Mouse (Mus musculus) midbrain, postnatal 0 days (tissue): ENCODE data around the gene Scnn1g. TPM values are rescaled to one million over a fixed set of nuclear protein-coding genes. Genes with fewer than 3 reads are reported as not detected.
A peak's percentile ranks its signal among the peaks of the same experiment; 100 is the strongest.

ENCODE experiments used
- ATAC-seq: fragments of 200-750 bp; cut with Nextera tagmentation; 2 replicates; pipeline ENCODE4 v1.8.0; 2017; ENCODE audit warnings: moderate number of reproducible peaks, mild to moderate bottlenecking, moderate TSS enrichment, moderate library complexity; ENCODE audit not compliant: low FRiP score
- DNase-seq: peaks from one replicate; pipeline ENCODE4 v3.0.0-alpha.2; 2015; ENCODE audit warnings: low spot score
- H3K27ac ChIP-seq: fragments of 300-500 bp; sonication (generic); 2 replicates; pipeline ENCODE4 v1.5.1; 2014; ENCODE audit warnings: low read depth, mild to moderate bottlenecking, low read length, mixed read lengths
- H3K27me3 ChIP-seq: fragments of 300-500 bp; sonication (generic); 2 replicates; pipeline ENCODE4 v1.6.1; 2014; ENCODE audit warnings: low read length, control low read depth, mixed read lengths; ENCODE audit not compliant: insufficient read depth
- H3K36me3 ChIP-seq: fragments of 300-500 bp; sonication (generic); 2 replicates; pipeline ENCODE4 v1.6.1; 2014; ENCODE audit warnings: low read length, control low read depth, mixed read lengths; ENCODE audit not compliant: insufficient read depth
- H3K4me1 ChIP-seq: fragments of 300-500 bp; sonication (generic); 2 replicates; pipeline ENCODE4 v1.6.1; 2014; ENCODE audit warnings: mild to moderate bottlenecking, control low read depth, antibody characterized with exemption, low read length, mixed read lengths; ENCODE audit not compliant: insufficient read depth
- H3K4me2 ChIP-seq: fragments of 300-500 bp; sonication (generic); 2 replicates; pipeline ENCODE4 v1.6.1; 2014; ENCODE audit warnings: low read depth, mild to moderate bottlenecking, low read length, mixed read lengths; ENCODE audit not compliant: poor library complexity, severe bottlenecking
- H3K4me3 ChIP-seq: fragments of 300-500 bp; sonication (generic); 2 replicates; pipeline ENCODE4 v1.5.1; 2014; ENCODE audit warnings: low read depth, mild to moderate bottlenecking, low read length, moderate library complexity
- H3K9ac ChIP-seq: fragments of 300-500 bp; sonication (generic); replicated peaks from 2 replicates; pipeline ENCODE4 v1.6.1; 2014; ENCODE audit warnings: mild to moderate bottlenecking, low read length, moderate library complexity, mixed read lengths; ENCODE audit not compliant: poor library complexity, severe bottlenecking
- H3K9me3 ChIP-seq: fragments of 300-500 bp; sonication (generic); 2 replicates; pipeline ENCODE4 v1.6.1; 2016; ENCODE audit warnings: low read length, control low read depth
- CTCF ChIP-seq: IDR thresholded peaks from 2 replicates; pipeline ENCODE4 v1.5.1; 2016; ENCODE audit warnings: antibody characterized with exemption, mild to moderate bottlenecking
- WGBS: fragments of 180-500 bp; shearing (Covaris S2); extraction: QIAGEN DNeasy Blood & Tissue Kit; methylation state at CpG from one replicate; pipeline ENCODE4 v1.1.7; 2014; 5-methylcytosine and 5-hydroxymethylcytosine counted together
- polyA plus RNA-seq: library from polyadenylated mRNA; unstranded; fragments of >200 nt; fragmentation: Nextera tagmentation; extraction: Ambion mirVana; gene quantifications from 2 replicates; pipeline ENCODE4 v1.2.1, GENCODE M21; 2015
- total RNA-seq: library from RNA; depleted of rRNA; stranded (reverse); fragments of >200 nt; gene quantifications from 2 replicates; pipeline ENCODE4 v1.2.3, GENCODE M21; 2014; rRNA removed

Scnn1g gene
- total RNA-seq (0.09 TPM in 1 of 2 replicates, not detected in the other), polyA plus RNA-seq (0.05 and 0.10 TPM in 2 replicates)

GRCm38 (mm10) chr7:121734171-121734831, at the start of gene Scnn1g:
TSS of gene Scnn1g (plus strand) at chr7:121734479.
- peak; percentile 86 for DNase-seq
- 0 out of 2 replicates have a peak, but pooled peaks cover 7% of the 10 kb centered on the region for H3K4me1 ChIP-seq
- no peak within 1 kb of the TSS for H3K27ac ChIP-seq
- under 1% methylated on average over 37 of the region's 38 CpGs for WGBS
- H3K27me3 ChIP-seq: peaks cover 16% of the 10 kb centered on the region
- H3K4me3 ChIP-seq: peak within 1 kb of the TSS; percentile 42
- no peaks in the 10 kb centered on the region for H3K36me3 ChIP-seq
- H3K4me2 ChIP-seq: peak within 1 kb of the TSS; percentile 84
- ATAC-seq: peak; percentile 93
- H3K9ac ChIP-seq: 0 out of 2 replicates have a peak within 1 kb of the TSS, but pooled peaks have one; percentile 13
- H3K9me3 ChIP-seq: no peaks in the 10 kb centered on the region
- TF ChIP-seq CTCF: peak; percentile 99

DNA sequence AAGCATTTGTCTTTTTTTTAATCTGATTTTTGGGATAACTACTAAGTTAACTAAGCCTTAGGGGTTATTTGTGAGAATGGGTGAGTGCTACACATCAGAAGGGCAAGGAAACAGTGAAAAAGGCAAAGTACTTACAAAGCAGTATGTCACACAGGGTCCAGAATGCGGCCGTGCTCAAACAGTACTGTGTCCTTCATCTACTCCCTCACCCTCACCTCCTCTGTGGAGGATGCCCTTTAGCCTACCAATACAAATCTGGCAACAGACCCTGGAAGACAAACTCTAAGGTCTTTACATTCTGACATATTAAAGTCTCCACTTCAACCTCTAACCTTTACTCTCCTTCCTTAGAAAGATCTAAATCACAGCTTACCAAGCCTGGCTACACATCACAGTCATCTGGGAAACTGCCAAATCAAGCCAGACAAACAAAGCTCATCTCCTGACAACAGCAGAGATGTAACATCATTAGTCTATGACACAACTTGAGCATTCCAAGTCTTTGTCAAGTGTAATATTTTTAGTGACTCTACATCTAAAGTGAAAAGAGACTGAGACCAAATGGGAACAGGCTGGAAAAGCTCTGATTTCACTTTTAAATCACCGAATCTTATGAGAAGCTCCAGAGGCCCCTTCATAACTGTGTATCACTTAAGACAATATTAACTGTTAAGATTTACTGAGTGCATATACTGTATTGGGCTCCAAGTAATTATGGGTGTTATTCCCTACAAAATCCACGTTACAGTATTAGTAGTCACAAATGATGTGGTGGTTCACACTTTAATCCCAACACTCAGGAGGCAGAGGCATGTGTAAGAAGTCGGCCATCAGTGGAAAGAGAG, 48.9 kb upstream of the Scnn1g start:
- no peaks in the 10 kb centered on the region for H3K36me3 ChIP-seq
- no peak overlapping the region for H3K27ac ChIP-seq
- no peaks in the 10 kb centered on the region for H3K4me1 ChIP-seq
- H3K9ac ChIP-seq: no peak overlapping the region
- DNase-seq (no peak), ATAC-seq (no peak)
- TF ChIP-seq CTCF: no peak
- no peak overlapping the region for H3K4me2 ChIP-seq
- 94% methylated on average over 5 of the region's 5 CpGs for WGBS
- H3K9me3 ChIP-seq: no peaks in the 10 kb centered on the region
- no peaks in the 10 kb centered on the region for H3K27me3 ChIP-seq
- H3K4me3 ChIP-seq: no peak overlapping the region

DNA sequence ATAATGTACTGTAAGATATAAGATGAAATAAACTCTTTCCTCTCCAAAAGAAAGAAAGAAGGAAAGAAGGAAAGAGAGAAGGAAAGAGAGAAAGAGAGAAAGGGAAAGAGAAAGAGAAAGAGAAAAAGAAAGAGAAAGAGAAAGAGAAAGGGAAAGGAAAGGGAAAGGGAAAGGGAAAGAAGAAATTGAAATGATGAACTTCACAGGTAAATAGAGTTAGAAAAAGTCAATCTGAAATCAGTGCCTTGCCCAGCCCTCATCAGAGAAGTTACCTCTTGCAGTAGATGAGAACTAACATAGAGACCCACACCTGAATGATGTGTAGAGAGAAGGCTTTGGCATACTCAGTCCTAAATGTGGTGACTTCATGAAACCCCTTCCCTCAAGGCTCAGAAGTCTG, 44.9 kb upstream of the Scnn1g start:
- no peak for TF ChIP-seq CTCF

GRCm38 (mm10) chr7:121691803-121692202, 42.5 kb upstream of the Scnn1g start:
- H3K4me3 ChIP-seq: no peak overlapping the region
- no peak for TF ChIP-seq CTCF
- ATAC-seq: no peak
- H3K9me3 ChIP-seq: no peaks in the 10 kb centered on the region
- no peaks in the 10 kb centered on the region for H3K27me3 ChIP-seq
- DNase-seq: no peak
- WGBS: 76% methylated on average over 2 of the region's 2 CpGs
- H3K9ac ChIP-seq: no peak overlapping the region
- no peak overlapping the region for H3K4me2 ChIP-seq
- no peak overlapping the region for H3K27ac ChIP-seq
- H3K36me3 ChIP-seq: no peaks in the 10 kb centered on the region
- H3K4me1 ChIP-seq: no peaks in the 10 kb centered on the region

More for the DNA sequence above, 44.9 kb upstream of the Scnn1g start:
- no peak for ATAC-seq
- no peak for DNase-seq
- Histone ChIP-seq H3K4me3 (no peak overlapping the region), H3K36me3 (no peaks in the 10 kb centered on the region), H3K9ac (no peak overlapping the region), H3K9me3 (no peaks in the 10 kb centered on the region), H3K27me3 (no peaks in the 10 kb centered on the region), H3K4me1 (no peaks in the 10 kb centered on the region), H3K4me2 (no peak overlapping the region), H3K27ac (no peak overlapping the region)

- TF ChIP-seq CTCF: no peak
- Histone ChIP-seq H3K36me3 (no peaks in the 10 kb centered on the region), H3K9ac (no peak overlapping the region), H3K4me1 (no peaks in the 10 kb centered on the region; the same call in 1 of the 2 replicates), H3K9me3 (no peaks in the 10 kb centered on the region), H3K27ac (no peak overlapping the region), H3K27me3 (no peaks in the 10 kb centered on the region), H3K4me2 (no peak overlapping the region), H3K4me3 (no peak overlapping the region)
- ATAC-seq (no peak), DNase-seq (no peak)
Observed at GRCm38 (mm10) chr7:121697170-121697569, 37.1 kb upstream of the Scnn1g start.

DNA sequence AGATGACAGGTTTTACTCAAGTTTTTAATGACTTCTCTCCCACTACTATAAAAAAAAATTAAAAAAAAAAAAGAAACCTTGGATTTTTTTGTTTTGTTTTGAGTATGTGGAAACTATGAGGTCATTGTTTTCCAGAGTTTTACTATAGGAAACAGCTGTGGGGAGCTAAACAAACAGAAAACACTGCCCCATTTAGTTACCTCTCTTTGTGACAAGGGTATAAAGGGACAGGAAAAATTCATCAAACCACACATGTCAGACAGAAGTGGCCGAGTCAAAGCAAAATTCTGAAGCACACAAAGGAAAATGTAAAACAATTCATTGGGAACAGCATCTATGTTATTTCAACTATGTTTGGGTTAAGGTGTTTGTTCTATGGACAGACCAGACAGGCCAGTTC, 36.7 kb upstream of the Scnn1g start:
- Histone ChIP-seq H3K9ac (no peak overlapping the region), H3K36me3 (no peaks in the 10 kb centered on the region), H3K4me2 (no peak overlapping the region), H3K4me1 (no peaks in the 10 kb centered on the region; the same call in 1 of the 2 replicates), H3K9me3 (no peaks in the 10 kb centered on the region), H3K27me3 (no peaks in the 10 kb centered on the region), H3K27ac (no peak overlapping the region), H3K4me3 (no peak overlapping the region)
- WGBS: 64% methylated on average over 1 of the region's 1 CpGs
- TF ChIP-seq CTCF: no peak
- DNase-seq (no peak), ATAC-seq (no peak)
